ENCODE assay signal across 8 mouse cellular contexts in the genomic region with DNA sequence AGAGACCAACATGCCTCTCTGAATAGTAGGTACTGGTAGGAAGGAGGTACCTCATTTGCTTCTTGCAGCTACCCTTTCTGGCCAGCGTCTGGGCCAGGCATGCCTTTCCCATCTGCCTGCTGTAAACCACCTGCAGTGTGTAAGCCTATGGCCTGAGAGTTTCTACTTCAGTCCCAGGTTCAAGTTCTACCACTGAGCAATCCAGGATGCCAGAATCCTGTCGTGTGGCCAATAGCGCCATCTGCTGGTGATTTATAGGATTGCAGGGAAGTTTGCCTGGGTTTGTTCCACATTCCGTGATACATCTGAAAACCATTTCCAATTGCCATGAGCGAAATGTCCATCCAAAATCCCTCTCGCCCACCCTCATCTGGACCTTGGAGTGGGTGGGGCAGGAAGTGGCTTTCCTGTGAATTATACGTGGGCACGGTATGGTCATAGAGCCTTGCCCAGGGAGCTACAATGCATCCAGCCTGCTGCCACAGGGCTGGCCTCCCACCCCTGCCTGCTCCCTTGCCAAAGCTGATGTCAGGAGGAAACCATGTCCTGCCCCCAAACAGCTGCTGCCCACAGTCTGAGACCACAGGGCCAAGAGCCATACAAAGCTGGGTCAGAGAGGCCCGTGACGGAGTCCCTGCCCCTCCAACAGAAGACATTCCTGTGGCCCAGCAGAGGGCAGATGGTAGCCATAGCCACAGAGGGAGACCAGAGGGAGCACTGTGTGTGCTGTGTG.
DNase-seq lines count a peak whose midpoint lies in the region; ATAC-seq and TF ChIP-seq lines count a peak whose summit lies in the region.

No protein-coding gene starts in this region.

- H3K9me3 ChIP-seq in heart, embryonic 16.5 days (replicated peaks; ENCODE audit: control insufficient read depth, low read length): no peaks in the 10 kb centered on the region
- H3K9me3 ChIP-seq in liver, embryonic 14.5 days (ENCODE audit: control insufficient read depth, low read length): no peaks in the 10 kb centered on the region
- H3K9me3 ChIP-seq in neural tube, embryonic 11.5 days (ENCODE audit: control insufficient read depth, low read length): no peaks in the 10 kb centered on the region

- peak; percentile 89 for TF ChIP-seq CTCF in bone marrow macrophage, adult 2 months (IDR thresholded peaks at IDR 0.05; ENCODE audit: low read depth, low read length)
- peak; percentile 97 for TF ChIP-seq CTCF in liver, embryonic 14.5 days (IDR thresholded peaks at IDR 0.05; ENCODE audit: low read depth)
- peak; percentile 74 for TF ChIP-seq CTCF in testis, adult 2 months (IDR thresholded peaks at IDR 0.05; ENCODE audit: control insufficient read depth, insufficient read depth, insufficient replicate concordance, low read depth, low read length)

- H3K4me1 ChIP-seq in bone marrow macrophage, adult 2 months (ENCODE audit: control insufficient read depth, insufficient read depth, low read length): peaks cover 14% of the 10 kb centered on the region
- H3K4me1 ChIP-seq in heart, embryonic 16.5 days (ENCODE audit: control insufficient read depth, insufficient read depth, low read length): peaks cover 45% of the 10 kb centered on the region
- H3K4me1 ChIP-seq in liver, embryonic 14.5 days (replicated peaks; ENCODE audit: control insufficient read depth in 2 of 2, insufficient read depth in 2 of 2, low read length in 1 of 2): peaks cover 0 to 2% of the 10 kb centered on the region in 2 experiments; a peak in 1 of 4 replicates
- H3K4me1 ChIP-seq in neural tube, embryonic 11.5 days (ENCODE audit: control insufficient read depth, insufficient read depth, low read length): peaks cover 21% of the 10 kb centered on the region
- H3K4me1 ChIP-seq in testis, adult 2 months (ENCODE audit: control insufficient read depth, insufficient read depth, low read length): peaks cover 17% of the 10 kb centered on the region

- no peak overlapping the region for H3K27ac ChIP-seq in bone marrow macrophage, adult 2 months (ENCODE audit: insufficient read depth, low read depth, low read length)
- no peak overlapping the region; the same call in 1 of the 2 replicates for H3K27ac ChIP-seq in heart, embryonic 16.5 days (ENCODE audit: low read length)
- no peak overlapping the region for H3K27ac ChIP-seq in liver, embryonic 14.5 days
- H3K27ac ChIP-seq in neural tube, embryonic 11.5 days (ENCODE audit: low read depth, low read length): peak overlapping the region; percentile 76
- no peak overlapping the region for H3K27ac ChIP-seq in testis, adult 2 months (ENCODE audit: control insufficient read depth, insufficient read depth, low read depth, low read length)

- no peak for TF ChIP-seq POLR2A in bone marrow macrophage, adult 2 months (IDR thresholded peaks at IDR 0.05; ENCODE audit: borderline replicate concordance, low read depth, low read length)
- no peak for TF ChIP-seq POLR2A in testis, adult 2 months (IDR thresholded peaks at IDR 0.05; ENCODE audit: control insufficient read depth, low read depth, low read length)

- no peaks in the 10 kb centered on the region for H3K36me3 ChIP-seq in heart, embryonic 16.5 days (ENCODE audit: control insufficient read depth, insufficient read depth)
- H3K36me3 ChIP-seq in liver, embryonic 14.5 days (replicated peaks; ENCODE audit: control insufficient read depth, insufficient read depth, low read depth): no peaks in the 10 kb centered on the region
- H3K36me3 ChIP-seq in neural tube, embryonic 11.5 days (ENCODE audit: control insufficient read depth, insufficient read depth, low read length): no peaks in the 10 kb centered on the region
- H3K36me3 ChIP-seq in testis, adult 2 months (ENCODE audit: control insufficient read depth, insufficient read depth, low read length): no peaks in the 10 kb centered on the region

- ATAC-seq in heart, embryonic 16.5 days (replicated peaks; ENCODE audit: extremely low read depth, insufficient read depth, low FRiP score): 0 out of 2 replicates have a peak, but pooled peaks have one; percentile 15
- no peak for ATAC-seq in liver, embryonic 14.5 days (ENCODE audit: insufficient read depth)
- no peak for ATAC-seq in neural tube, embryonic 11.5 days (ENCODE audit: insufficient read depth, low FRiP score, low TSS enrichment)

- 15% methylated on average over 10 of the region's 10 CpGs for WGBS in heart, embryonic 16.5 days
- 15% methylated on average over 10 of the region's 10 CpGs for whole genome bisulfite sequencing in liver, embryonic 14.5 days (ENCODE audit: insufficient replicate concordance)
- 20% methylated on average over 10 of the region's 10 CpGs for WGBS in neural tube, embryonic 11.5 days

- DNase-seq in A20 (ENCODE audit: low read depth, low spot score): peak; percentile 48
- DNase-seq in fibroblast of lung, adult 2 months (ENCODE audit: low read depth): peak; percentile 98
- DNase-seq in kidney, postnatal 25 days: peak; percentile 69 to 86
- no peak for DNase-seq in liver, embryonic 14.5 days (ENCODE audit: low read depth in 3 of 3, low spot score in 3 of 3)
- peak; percentile 84 for DNase-seq in neural tube, embryonic 11.5 days (ENCODE audit: low spot score)

- peak overlapping the region; percentile 53 for H3K4me2 ChIP-seq in heart, embryonic 16.5 days (ENCODE audit: low read depth, low read length)
- H3K4me2 ChIP-seq in liver, embryonic 14.5 days (ENCODE audit: low read depth): peak overlapping the region; percentile 44; the same call in 1 of the 2 replicates
- H3K4me2 ChIP-seq in neural tube, embryonic 11.5 days (ENCODE audit: low read depth): no peak overlapping the region; the same call in 1 of the 2 replicates

- H3K27me3 ChIP-seq in heart, embryonic 16.5 days (ENCODE audit: control insufficient read depth, insufficient read depth, low read length): no peaks in the 10 kb centered on the region
- no peaks in the 10 kb centered on the region for H3K27me3 ChIP-seq in liver, embryonic 14.5 days (ENCODE audit: control insufficient read depth, insufficient read depth, low read length)
- H3K27me3 ChIP-seq in neural tube, embryonic 11.5 days (ENCODE audit: control insufficient read depth, insufficient read depth, low read length): no peaks in the 10 kb centered on the region
- H3K27me3 ChIP-seq in testis, adult 2 months (ENCODE audit: control insufficient read depth, insufficient read depth, low read length): no peaks in the 10 kb centered on the region

- TF ChIP-seq EP300 in liver, embryonic 14.5 days (IDR thresholded peaks at IDR 0.05; ENCODE audit: low read depth): no peak

- H3K4me3 ChIP-seq in bone marrow macrophage, adult 2 months (ENCODE audit: insufficient read depth, low read length): no peak overlapping the region
- no peak overlapping the region; the same call in 1 of the 2 replicates for H3K4me3 ChIP-seq in heart, embryonic 16.5 days (ENCODE audit: low read length)
- H3K4me3 ChIP-seq in liver, embryonic 14.5 days (ENCODE audit: insufficient read depth in 1 of 2, low read depth in 2 of 2, low read length in 2 of 2): no peak overlapping the region
- H3K4me3 ChIP-seq in neural tube, embryonic 11.5 days (ENCODE audit: low read depth, low read length): no peak overlapping the region
- H3K4me3 ChIP-seq in testis, adult 2 months (ENCODE audit: control insufficient read depth, low read depth, low read length): peak overlapping the region; percentile 16; the same call in 1 of the 2 replicates

- no peak overlapping the region for H3K9ac ChIP-seq in heart, embryonic 16.5 days (ENCODE audit: low read length)
- H3K9ac ChIP-seq in liver, embryonic 14.5 days (replicated peaks): no peak overlapping the region
- H3K9ac ChIP-seq in neural tube, embryonic 11.5 days (ENCODE audit: low read length): 0 out of 2 replicates have a peak overlapping the region, but pooled peaks have one; percentile 10

Comparison
In these comparisons a context has a peak if more than half of its experiments do, and no peak if none do; other contexts are left out.
1. DNase-seq: peak in A20 (single experiment), fibroblast of lung, adult 2 months (single experiment), kidney, postnatal 25 days (2 of 2) and neural tube, embryonic 11.5 days (single experiment); none in liver, embryonic 14.5 days (0 of 3).
2. Peak in every context shown above with its lines, with median percentiles within 50 percentile points of each other: CTCF ChIP-seq.